In the genomic region with DNA sequence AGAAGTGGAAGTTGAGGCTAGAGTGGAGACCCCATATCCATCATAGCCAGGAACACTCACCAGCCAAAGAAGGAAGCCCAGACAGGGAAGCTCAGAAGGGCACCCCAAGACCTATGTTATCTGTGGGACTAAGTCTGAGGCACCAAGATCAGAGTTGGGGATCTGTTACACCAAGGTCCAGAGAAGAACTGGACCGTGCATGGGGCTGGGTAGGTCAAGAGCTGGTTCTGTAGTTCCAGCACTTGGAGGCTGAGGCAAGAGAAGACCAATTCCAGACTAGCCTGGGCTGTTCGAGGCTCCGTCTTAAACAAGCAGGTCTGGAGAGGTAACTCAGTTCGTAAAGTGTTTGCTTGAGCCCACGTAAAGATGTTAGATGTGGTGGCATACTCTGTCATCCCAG, we compare ENCODE assay signal across 8 mouse cellular contexts. TPM values are rescaled to one million over a fixed set of nuclear protein-coding genes. Genes with fewer than 3 reads are reported as not detected.
DNase-seq lines count a peak whose midpoint lies in the region; ATAC-seq and TF ChIP-seq lines count a peak whose summit lies in the region.
"Had no signal": no experiment of that assay in that cellular context is flagged by ENCODE, and none has a peak within 500 bp of the region (broad histone marks: within the 10 kb centered on the region; RNA-seq: fewer than 3 reads in every experiment).

No protein-coding gene starts in this region.

- DNase-seq in hindbrain, embryonic 14.5 days (ENCODE audit: low spot score): no peak
- DNase-seq in spleen, adult 2 months (ENCODE audit: low read depth in 1 of 2, low spot score in 2 of 2): no peak
- DNase-seq in spleen, adult 12 weeks (ENCODE audit: low spot score): no peak
- DNase-seq in liver, embryonic 11.5 days (ENCODE audit: low spot score): no peak
- no peak for DNase-seq in right cerebral cortex, adult 18-20 months
- no peak for DNase-seq in embryo, embryonic 10.5 days (ENCODE audit: low spot score)

- H3K36me3 ChIP-seq in hindbrain, embryonic 12.5 days: no peaks in the 10 kb centered on the region
- no peaks in the 10 kb centered on the region for H3K36me3 ChIP-seq in hindbrain, embryonic 14.5 days (replicated peaks; ENCODE audit: control insufficient read depth, insufficient read depth)
- peaks cover 4% of the 10 kb centered on the region for H3K36me3 ChIP-seq in spleen, adult 2 months (ENCODE audit: control insufficient read depth, insufficient read depth, low read length)
- peaks cover 4% of the 10 kb centered on the region; the same call in 1 of the 2 replicates for H3K36me3 ChIP-seq in liver, embryonic 11.5 days (ENCODE audit: control insufficient read depth, insufficient read depth, low read length)
- H3K36me3 ChIP-seq: hindbrain, embryonic 15.5 days had no signal

- no peak for TF ChIP-seq POLR2A in spleen, adult 2 months (IDR thresholded peaks at IDR 0.05; ENCODE audit: low read depth, low read length)

- WGBS in hindbrain, embryonic 12.5 days: 96% methylated on average over 5 of the region's 5 CpGs
- 91% methylated on average over 5 of the region's 5 CpGs for WGBS in hindbrain, embryonic 14.5 days
- WGBS in spleen, adult 2 months: 80% methylated on average over 5 of the region's 5 CpGs
- 80% methylated on average over 5 of the region's 5 CpGs for WGBS in liver, embryonic 11.5 days

- no peak overlapping the region for H3K9ac ChIP-seq in hindbrain, embryonic 12.5 days
- no peak overlapping the region for H3K9ac ChIP-seq in hindbrain, embryonic 14.5 days
- H3K9ac ChIP-seq in liver, embryonic 11.5 days (ENCODE audit: low read depth, low read length): peak overlapping the region; percentile 60
- H3K9ac ChIP-seq: hindbrain, embryonic 15.5 days had no signal

- no peak for TF ChIP-seq CTCF in spleen, adult 2 months (IDR thresholded peaks at IDR 0.05; ENCODE audit: extremely low read depth, insufficient read depth, insufficient read length, insufficient replicate concordance)

- H3K4me1 ChIP-seq in hindbrain, embryonic 12.5 days: peaks cover 57% of the 10 kb centered on the region
- H3K4me1 ChIP-seq in hindbrain, embryonic 14.5 days (replicated peaks; ENCODE audit: control insufficient read depth, insufficient read depth, low read length): peaks cover 39% of the 10 kb centered on the region
- H3K4me1 ChIP-seq in spleen, adult 2 months (ENCODE audit: control insufficient read depth, insufficient read depth, insufficient read length): peaks cover 36% of the 10 kb centered on the region
- H3K4me1 ChIP-seq in liver, embryonic 11.5 days (replicated peaks; ENCODE audit: control insufficient read depth, insufficient read depth, low read length): peaks cover 68% of the 10 kb centered on the region

- H3K4me3 ChIP-seq in hindbrain, embryonic 12.5 days: no peak overlapping the region
- no peak overlapping the region for H3K4me3 ChIP-seq in hindbrain, embryonic 14.5 days (replicated peaks; ENCODE audit: low read length)
- H3K4me3 ChIP-seq in spleen, adult 2 months (ENCODE audit: extremely low read depth, insufficient read depth, insufficient read length): no peak overlapping the region
- H3K4me3 ChIP-seq in liver, embryonic 11.5 days (ENCODE audit: low read depth, low read length): peak overlapping the region; percentile 99
- H3K4me3 ChIP-seq: hindbrain, embryonic 15.5 days had no signal

- H3K9me3 ChIP-seq in hindbrain, embryonic 12.5 days (replicated peaks): no peaks in the 10 kb centered on the region
- H3K9me3 ChIP-seq in hindbrain, embryonic 14.5 days (ENCODE audit: control insufficient read depth, low read length): no peaks in the 10 kb centered on the region
- H3K9me3 ChIP-seq in liver, embryonic 11.5 days (ENCODE audit: control insufficient read depth, low read length): no peaks in the 10 kb centered on the region
- H3K9me3 ChIP-seq: hindbrain, embryonic 15.5 days had no signal

- 0 out of 2 replicates have a peak overlapping the region, but pooled peaks have one; percentile 6 for H3K4me2 ChIP-seq in hindbrain, embryonic 12.5 days (replicated peaks)
- H3K4me2 ChIP-seq in hindbrain, embryonic 14.5 days (replicated peaks): no peak overlapping the region
- peak overlapping the region; percentile 70 for H3K4me2 ChIP-seq in liver, embryonic 11.5 days
- H3K4me2 ChIP-seq: hindbrain, embryonic 15.5 days had no signal

- H3K27ac ChIP-seq in hindbrain, embryonic 12.5 days: no peak overlapping the region
- H3K27ac ChIP-seq in hindbrain, embryonic 14.5 days: no peak overlapping the region
- peak overlapping the region; percentile 54; the same call in 1 of the 2 replicates for H3K27ac ChIP-seq in spleen, adult 2 months (ENCODE audit: insufficient read depth, low read length)
- H3K27ac ChIP-seq in liver, embryonic 11.5 days (ENCODE audit: low read depth, low read length): peak overlapping the region; percentile 92; the same call in 1 of the 2 replicates
- H3K27ac ChIP-seq: hindbrain, embryonic 15.5 days had no signal

- H3K27me3 ChIP-seq in hindbrain, embryonic 12.5 days: peaks cover 37% of the 10 kb centered on the region
- no peaks in the 10 kb centered on the region; the same call in 1 of the 2 replicates for H3K27me3 ChIP-seq in hindbrain, embryonic 14.5 days (ENCODE audit: control insufficient read depth, insufficient read depth, low read length)
- no peaks in the 10 kb centered on the region for H3K27me3 ChIP-seq in spleen, adult 2 months (ENCODE audit: control insufficient read depth, insufficient read depth, low read length)
- no peaks in the 10 kb centered on the region for H3K27me3 ChIP-seq in liver, embryonic 11.5 days (replicated peaks; ENCODE audit: control insufficient read depth, insufficient read depth, low read length)

- no peak for ATAC-seq in hindbrain, embryonic 12.5 days (ENCODE audit: low FRiP score)
- no peak for ATAC-seq in hindbrain, embryonic 14.5 days (ENCODE audit: low FRiP score)
- no peak for ATAC-seq in liver, embryonic 11.5 days (replicated peaks; ENCODE audit: low FRiP score)

RNA-seq across cellular contexts. Expression of a gene that starts 2.8 kb away (rescaled TPM):
- polyA plus RNA-seq in hindbrain, embryonic 12.5 days (2016; fragmentation: Nextera tagmentation; extraction: Ambion mirVana): 11.4 and 12.0 TPM in 2 replicates
- polyA plus RNA-seq in hindbrain, embryonic 14.5 days (2014; fragmentation: Nextera tagmentation; extraction: Ambion mirVana): 7.1 and 7.8 TPM in 2 replicates
- 26.8 and 29.7 TPM in 2 replicates for polyA plus RNA-seq in spleen, adult 2 months (2012; rRNA removed)
- polyA plus RNA-seq in liver, embryonic 11.5 days (2014; fragmentation: Nextera tagmentation; extraction: Ambion mirVana): 30.4 and 35.1 TPM in 2 replicates

RNA-seq across cellular contexts. Expression of a gene that starts 18.7 kb away (rescaled TPM):
- 32.8 and 37.7 TPM in 2 replicates for polyA plus RNA-seq in hindbrain, embryonic 12.5 days (2016; fragmentation: Nextera tagmentation; extraction: Ambion mirVana)
- polyA plus RNA-seq in hindbrain, embryonic 14.5 days (2014; fragmentation: Nextera tagmentation; extraction: Ambion mirVana): 37.2 and 37.6 TPM in 2 replicates
- polyA plus RNA-seq in spleen, adult 2 months (2012; rRNA removed): 72.1 and 85.4 TPM in 2 replicates
- 34.9 TPM in 2 replicates for polyA plus RNA-seq in liver, embryonic 11.5 days (2014; fragmentation: Nextera tagmentation; extraction: Ambion mirVana)

RNA-seq across cellular contexts. Expression of a gene that starts 25.6 kb away (rescaled TPM):
- 0.43 and 1.4 TPM in 2 replicates for polyA plus RNA-seq in hindbrain, embryonic 12.5 days (2016; fragmentation: Nextera tagmentation; extraction: Ambion mirVana)
- polyA plus RNA-seq in hindbrain, embryonic 14.5 days (2014; fragmentation: Nextera tagmentation; extraction: Ambion mirVana): 0.08 TPM in 1 of 2 replicates, not detected in the other
- polyA plus RNA-seq in spleen, adult 2 months (2012; rRNA removed): 3.1 and 3.3 TPM in 2 replicates
- polyA plus RNA-seq in liver, embryonic 11.5 days (2014; fragmentation: Nextera tagmentation; extraction: Ambion mirVana): 2.3 and 2.7 TPM in 2 replicates

RNA-seq across cellular contexts. Expression of a gene that starts 32.1 kb away (rescaled TPM):
- not detected in 2 replicates for polyA plus RNA-seq in hindbrain, embryonic 12.5 days (2016; fragmentation: Nextera tagmentation; extraction: Ambion mirVana)
- polyA plus RNA-seq in hindbrain, embryonic 14.5 days (2014; fragmentation: Nextera tagmentation; extraction: Ambion mirVana): 0.29 and 0.31 TPM in 2 replicates
- not detected in 2 replicates for polyA plus RNA-seq in spleen, adult 2 months (2012; rRNA removed)
- polyA plus RNA-seq in liver, embryonic 11.5 days (2014; fragmentation: Nextera tagmentation; extraction: Ambion mirVana): not detected in 2 replicates
- polyA plus RNA-seq: hindbrain, embryonic 15.5 days had no signal

RNA-seq across cellular contexts. Expression of a gene that starts 32.5 kb away (rescaled TPM):
- 55.8 and 66.6 TPM in 2 replicates for polyA plus RNA-seq in hindbrain, embryonic 12.5 days (2016; fragmentation: Nextera tagmentation; extraction: Ambion mirVana)
- polyA plus RNA-seq in hindbrain, embryonic 14.5 days (2014; fragmentation: Nextera tagmentation; extraction: Ambion mirVana): 63.6 and 67.5 TPM in 2 replicates
- 15.5 and 23.9 TPM in 2 replicates for polyA plus RNA-seq in spleen, adult 2 months (2012; rRNA removed)
- polyA plus RNA-seq in liver, embryonic 11.5 days (2014; fragmentation: Nextera tagmentation; extraction: Ambion mirVana): 112 and 124 TPM in 2 replicates

Comparison
In these comparisons a context has a peak if more than half of its experiments do, and no peak if none do; other contexts are left out.
1. H3K27ac ChIP-seq: peak in spleen, adult 2 months (single experiment) and liver, embryonic 11.5 days (single experiment); none in hindbrain, embryonic 12.5 days (single experiment) and hindbrain, embryonic 14.5 days (single experiment).